Mouse (Mus musculus): ENCODE data around the gene Hexb. TPM values are rescaled to one million over a fixed set of nuclear protein-coding genes. Genes with fewer than 3 reads are reported as not detected.

Hexb gene
- polyA plus RNA-seq, 1 experiment: 71.8 TPM

GRCm38 (mm10) chr13:97207472-97208111 is 9.4 kb upstream of the Hexb start:
- H3K4me1 ChIP-seq (ENCODE audit: control insufficient read depth, insufficient read depth, low read length): no peaks in the 10 kb centered on the region; the same call in 1 of the 2 replicates
- no peak overlapping the region for H3K4me3 ChIP-seq (replicated peaks; ENCODE audit: extremely low read depth, low read depth, low read length)
- WGBS: 70% methylated on average over 7 of the region's 7 CpGs
- TF ChIP-seq POLR2A (IDR thresholded peaks at IDR 0.05; ENCODE audit: borderline replicate concordance, extremely low read depth, low read depth, low read length): no peak
- DNase-seq: no peak

- 86% methylated on average over 2 of the region's 2 CpGs for WGBS
- DNase-seq: no peak
Observed at GRCm38 (mm10) chr13:97206046-97206445, 7.9 kb upstream of the Hexb start.

GRCm38 (mm10) chr13:97205052-97205701 is 7.0 kb upstream of the Hexb start:
- 3% methylated on average over 18 of the region's 18 CpGs for WGBS
- Histone ChIP-seq H3K4me3 (replicated peaks; ENCODE audit: extremely low read depth, low read depth, low read length) (peak overlapping the region; percentile 47), H3K4me1 (ENCODE audit: control insufficient read depth, insufficient read depth, low read length) (no peaks in the 10 kb centered on the region; the same call in 1 of the 2 replicates)
- DNase-seq: peak; percentile 86
- TF ChIP-seq POLR2A (IDR thresholded peaks at IDR 0.05; ENCODE audit: borderline replicate concordance, extremely low read depth, low read depth, low read length) (no peak), CTCF (IDR thresholded peaks at IDR 0.05; ENCODE audit: insufficient read depth, low read length) (peak; percentile 31)

More at GRCm38 (mm10) chr13:97206046-97206445, 7.9 kb upstream of the Hexb start:
- Histone ChIP-seq H3K4me1 (ENCODE audit: control insufficient read depth, insufficient read depth, low read length) (no peaks in the 10 kb centered on the region; the same call in 1 of the 2 replicates), H3K4me3 (replicated peaks; ENCODE audit: extremely low read depth, low read depth, low read length) (no peak overlapping the region)
- TF ChIP-seq POLR2A (IDR thresholded peaks at IDR 0.05; ENCODE audit: borderline replicate concordance, extremely low read depth, low read depth, low read length): no peak
- TF ChIP-seq CTCF (IDR thresholded peaks at IDR 0.05; ENCODE audit: insufficient read depth, low read length): no peak

DNA sequence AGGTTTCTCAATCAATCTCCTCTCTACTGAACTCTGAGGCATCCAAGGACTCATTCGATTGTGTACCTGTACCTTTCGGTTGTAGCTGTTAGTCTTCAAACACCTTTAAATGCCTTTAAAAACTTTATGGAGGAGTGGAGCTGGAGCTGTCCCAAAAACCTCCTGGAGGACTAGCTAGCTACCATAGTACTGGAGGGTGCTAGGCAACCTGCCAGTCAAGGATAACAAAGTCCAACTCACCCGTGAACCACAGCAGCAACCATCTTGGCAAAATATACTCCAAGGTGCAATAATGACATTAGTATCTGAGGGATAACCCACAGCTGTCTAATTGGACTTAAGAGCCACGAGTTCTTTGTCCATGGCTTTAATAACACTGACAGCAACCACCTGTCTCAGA is 3.7 kb upstream of the Hexb start:
- H3K4me1 ChIP-seq (ENCODE audit: control insufficient read depth, insufficient read depth, low read length): peaks cover 3% of the 10 kb centered on the region; the same call in 1 of the 2 replicates
- DNase-seq: no peak
- no peak for TF ChIP-seq POLR2A (IDR thresholded peaks at IDR 0.05; ENCODE audit: borderline replicate concordance, extremely low read depth, low read depth, low read length)
- 60% methylated on average over 4 of the region's 4 CpGs for WGBS
- no peak overlapping the region for H3K4me3 ChIP-seq (replicated peaks; ENCODE audit: extremely low read depth, low read depth, low read length)

DNA sequence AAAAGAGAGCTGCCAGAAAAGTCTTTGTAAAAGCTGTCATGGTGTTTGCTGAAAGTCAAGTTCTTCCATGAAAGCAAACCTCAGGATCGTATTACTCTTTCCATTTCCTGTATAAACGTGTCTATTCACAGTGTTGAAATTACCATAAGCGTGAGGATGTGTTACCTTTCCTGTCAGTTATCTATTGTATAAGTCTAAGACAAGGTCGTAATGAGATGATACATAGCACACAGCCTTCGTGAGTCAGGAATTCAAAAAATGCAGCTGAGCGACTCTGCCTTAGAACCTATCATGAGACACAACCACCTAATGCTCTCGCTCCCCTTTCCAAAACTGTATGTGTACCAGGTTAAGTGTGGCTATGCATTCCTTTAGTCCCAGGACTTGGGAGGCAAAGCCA is 2.9 kb upstream of the Hexb start:
- Histone ChIP-seq H3K4me1 (ENCODE audit: control insufficient read depth, insufficient read depth, low read length) (peaks cover 3% of the 10 kb centered on the region; the same call in 1 of the 2 replicates), H3K4me3 (replicated peaks; ENCODE audit: extremely low read depth, low read depth, low read length) (no peak overlapping the region)
- no peak for DNase-seq
- TF ChIP-seq POLR2A (IDR thresholded peaks at IDR 0.05; ENCODE audit: borderline replicate concordance, extremely low read depth, low read depth, low read length): no peak
- no peak for TF ChIP-seq CTCF (IDR thresholded peaks at IDR 0.05; ENCODE audit: insufficient read depth, low read length)
- 37% methylated on average over 7 of the region's 7 CpGs for WGBS

GRCm38 (mm10) chr13:97199123-97199522 is 966 bp upstream of the Hexb start:
- Histone ChIP-seq H3K4me3 (replicated peaks; ENCODE audit: extremely low read depth, low read depth, low read length) (no peak overlapping the region), H3K4me1 (ENCODE audit: control insufficient read depth, insufficient read depth, low read length) (0 out of 2 replicates have a peak, but pooled peaks cover 3% of the 10 kb centered on the region)
- TF ChIP-seq POLR2A (IDR thresholded peaks at IDR 0.05; ENCODE audit: borderline replicate concordance, extremely low read depth, low read depth, low read length): no peak
- no peak for TF ChIP-seq CTCF (IDR thresholded peaks at IDR 0.05; ENCODE audit: insufficient read depth, low read length)
- 69% methylated on average over 2 of the region's 2 CpGs for WGBS
- DNase-seq: no peak

DNA sequence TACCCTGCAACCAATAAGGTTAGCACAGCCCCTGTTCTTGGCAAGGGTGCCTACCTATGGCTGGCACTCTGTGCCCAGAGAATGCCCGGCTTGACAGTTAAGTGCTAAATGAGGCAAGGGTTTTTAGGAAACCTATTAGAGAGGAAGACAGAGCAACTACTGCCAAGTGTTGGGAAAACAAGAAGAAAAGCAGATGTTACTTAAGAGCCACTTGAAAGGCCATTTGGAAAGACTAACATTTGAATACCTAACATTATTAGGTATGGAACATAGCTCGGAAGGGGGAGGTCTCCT is 1.3 kb downstream of the Hexb start:
- no peak for DNase-seq
- H3K4me1 ChIP-seq (ENCODE audit: control insufficient read depth, insufficient read depth, low read length): 0 out of 2 replicates have a peak, but pooled peaks cover 3% of the 10 kb centered on the region
- no peak overlapping the region for H3K4me3 ChIP-seq (replicated peaks; ENCODE audit: extremely low read depth, low read depth, low read length)
- 78% methylated on average over 2 of the region's 2 CpGs for WGBS
- TF ChIP-seq CTCF (IDR thresholded peaks at IDR 0.05; ENCODE audit: insufficient read depth, low read length): no peak
- no peak for TF ChIP-seq POLR2A (IDR thresholded peaks at IDR 0.05; ENCODE audit: borderline replicate concordance, extremely low read depth, low read depth, low read length)

DNA sequence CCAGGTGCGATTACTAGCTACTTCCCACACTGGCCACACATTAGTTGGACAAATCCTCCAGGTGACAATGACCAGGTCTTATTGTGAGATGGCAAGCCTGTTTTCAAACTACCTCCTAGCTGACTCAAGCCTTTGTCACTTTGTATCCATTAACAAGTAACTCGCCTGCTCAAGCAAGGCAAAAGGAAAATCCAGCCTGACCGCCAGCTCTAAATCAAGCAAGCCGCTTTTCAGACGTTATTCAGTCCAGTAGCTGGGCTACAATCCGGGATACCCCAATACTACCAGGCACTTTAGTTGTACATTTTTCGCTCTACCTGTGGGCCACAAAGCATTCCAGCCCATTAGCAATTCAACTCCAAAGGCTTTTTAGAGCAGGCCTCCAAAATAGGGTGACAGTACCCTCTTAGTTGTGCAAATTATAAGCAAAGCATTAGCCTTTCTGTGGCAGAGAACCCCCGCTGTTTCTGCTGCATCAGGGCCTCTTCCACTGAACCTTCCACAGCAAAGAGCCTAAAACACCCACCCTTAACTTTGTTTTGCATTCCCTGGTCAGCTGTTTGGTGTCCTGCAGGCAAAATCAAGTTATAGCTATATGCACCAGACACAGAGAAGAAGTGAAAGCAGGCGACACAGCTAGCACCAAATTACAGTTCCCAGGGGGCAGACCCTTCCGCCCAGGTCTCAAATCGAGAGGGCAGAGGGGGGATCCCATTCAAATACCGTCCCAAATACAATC is 1.8 kb downstream of the Hexb start:
- WGBS: 86% methylated on average over 12 of the region's 12 CpGs

DNA sequence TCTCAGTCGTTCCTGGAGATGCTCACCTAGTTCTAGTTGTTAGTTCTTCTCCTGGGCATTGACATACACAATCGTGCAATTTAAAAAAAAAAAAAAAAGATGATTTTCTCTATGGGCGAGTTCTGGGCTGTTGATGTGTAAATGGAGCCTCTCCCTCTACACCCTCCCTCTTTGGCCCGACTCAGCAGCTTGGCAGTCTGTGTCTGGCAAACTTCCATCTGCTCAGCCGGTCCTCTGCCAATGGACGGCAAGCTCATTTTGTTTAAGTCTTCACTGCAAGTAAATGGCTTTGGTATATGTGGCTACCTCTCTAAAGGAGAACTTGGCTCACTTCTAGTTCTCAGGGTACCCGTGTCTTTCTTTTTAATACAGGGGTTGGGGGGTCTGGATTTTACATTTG is 4.7 kb downstream of the Hexb start:
- H3K4me3 ChIP-seq (replicated peaks; ENCODE audit: extremely low read depth, low read depth, low read length): no peak overlapping the region
- DNase-seq: no peak
- H3K4me1 ChIP-seq (ENCODE audit: control insufficient read depth, insufficient read depth, low read length): 0 out of 2 replicates have a peak, but pooled peaks cover 3% of the 10 kb centered on the region
- 41% methylated on average over 7 of the region's 7 CpGs for WGBS
- TF ChIP-seq POLR2A (IDR thresholded peaks at IDR 0.05; ENCODE audit: borderline replicate concordance, extremely low read depth, low read depth, low read length) (no peak), CTCF (IDR thresholded peaks at IDR 0.05; ENCODE audit: insufficient read depth, low read length) (no peak)

More for the DNA sequence above, 1.8 kb downstream of the Hexb start:
- TF ChIP-seq CTCF (IDR thresholded peaks at IDR 0.05; ENCODE audit: insufficient read depth, low read length) (no peak), POLR2A (IDR thresholded peaks at IDR 0.05; ENCODE audit: borderline replicate concordance, extremely low read depth, low read depth, low read length) (no peak)
- H3K4me3 ChIP-seq (replicated peaks; ENCODE audit: extremely low read depth, low read depth, low read length): no peak overlapping the region
- DNase-seq: no peak
- 0 out of 2 replicates have a peak, but pooled peaks cover 3% of the 10 kb centered on the region for H3K4me1 ChIP-seq (ENCODE audit: control insufficient read depth, insufficient read depth, low read length)
